Mouse (Mus musculus): ENCODE measurements at regions not wholly inside any gene's neighbourhood (a gene's known extent, or its start where the extent isn't known, plus 50 kb on each side); places are given as distances from the start of the nearest gene placed in this dataset.

GRCm38 (mm10) chr5:112195667-112196066 lies 56.7 kb downstream of the Cryba4 start:
- TF ChIP-seq CTCF (conservative IDR thresholded peaks at IDR 0.05; ENCODE audit: insufficient read depth, insufficient read length, low read depth, low read length), result no peak
- no peak for TF ChIP-seq POLR2A (IDR thresholded peaks at IDR 0.05; ENCODE audit: low read depth, low read length)

All from kidney, adult 2 months (tissue).